Mouse (Mus musculus) intestine, embryonic 15.5 days (tissue): ENCODE measurements around the gene Ykt6. TPM values are rescaled to one million over a fixed set of nuclear protein-coding genes. Genes with fewer than 3 reads are reported as not detected.
"Not testable (repeated sequence)": the region's sequence is repeated elsewhere in the genome, so short reads cannot be mapped to it uniquely, and the experiment has no call there.

ENCODE experiments used
- ATAC-seq: fragments of 200-750 bp; cut with Nextera tagmentation; 2 replicates; pipeline ENCODE4 v1.8.0; 2017; ENCODE audit warnings: moderate TSS enrichment, moderate library complexity
- H3K27ac ChIP-seq: fragments of 300-500 bp; sonication (generic); 2 replicates; pipeline ENCODE4 v1.5.1; 2015; ENCODE audit warnings: mild to moderate bottlenecking, inconsistent platforms
- H3K27me3 ChIP-seq: fragments of 300-500 bp; sonication (generic); replicated peaks from 2 replicates; pipeline ENCODE4 v1.6.1; 2015; ENCODE audit warnings: inconsistent platforms
- H3K36me3 ChIP-seq: fragments of 300-500 bp; sonication (generic); 2 replicates; pipeline ENCODE4 v1.6.1; 2015; ENCODE audit warnings: inconsistent platforms
- H3K4me1 ChIP-seq: fragments of 300-500 bp; sonication (generic); replicated peaks from 2 replicates; pipeline ENCODE4 v1.6.1; 2015; ENCODE audit warnings: inconsistent platforms
- H3K4me2 ChIP-seq: fragments of 300-500 bp; sonication (generic); replicated peaks from 2 replicates; pipeline ENCODE4 v1.6.1; 2015; ENCODE audit warnings: mild to moderate bottlenecking, inconsistent platforms
- H3K4me3 ChIP-seq: fragments of 300-500 bp; sonication (generic); replicated peaks from 2 replicates; pipeline ENCODE4 v1.5.1; 2015; ENCODE audit warnings: inconsistent platforms
- H3K9ac ChIP-seq: fragments of 300-500 bp; sonication (generic); 2 replicates; pipeline ENCODE4 v1.6.1; 2015; ENCODE audit warnings: inconsistent platforms
- H3K9me3 ChIP-seq: fragments of 300-500 bp; sonication (generic); 2 replicates; pipeline ENCODE4 v1.6.1; 2016; ENCODE audit warnings: inconsistent platforms
- WGBS: fragments of 180-500 bp; shearing (Covaris S2); methylation state at CpG from one replicate; pipeline ENCODE4 v1.1.7; 2015; 5-methylcytosine and 5-hydroxymethylcytosine counted together
- polyA plus RNA-seq: library from polyadenylated mRNA; unstranded; fragments of >200 nt; fragmentation: Nextera tagmentation; extraction: Ambion mirVana; gene quantifications from 2 replicates; pipeline ENCODE4 v1.2.1, GENCODE M21; 2015

Gene Ykt6
- polyA plus RNA-seq, 1 experiment from 2014 or later, result 48.7 TPM

DNA sequence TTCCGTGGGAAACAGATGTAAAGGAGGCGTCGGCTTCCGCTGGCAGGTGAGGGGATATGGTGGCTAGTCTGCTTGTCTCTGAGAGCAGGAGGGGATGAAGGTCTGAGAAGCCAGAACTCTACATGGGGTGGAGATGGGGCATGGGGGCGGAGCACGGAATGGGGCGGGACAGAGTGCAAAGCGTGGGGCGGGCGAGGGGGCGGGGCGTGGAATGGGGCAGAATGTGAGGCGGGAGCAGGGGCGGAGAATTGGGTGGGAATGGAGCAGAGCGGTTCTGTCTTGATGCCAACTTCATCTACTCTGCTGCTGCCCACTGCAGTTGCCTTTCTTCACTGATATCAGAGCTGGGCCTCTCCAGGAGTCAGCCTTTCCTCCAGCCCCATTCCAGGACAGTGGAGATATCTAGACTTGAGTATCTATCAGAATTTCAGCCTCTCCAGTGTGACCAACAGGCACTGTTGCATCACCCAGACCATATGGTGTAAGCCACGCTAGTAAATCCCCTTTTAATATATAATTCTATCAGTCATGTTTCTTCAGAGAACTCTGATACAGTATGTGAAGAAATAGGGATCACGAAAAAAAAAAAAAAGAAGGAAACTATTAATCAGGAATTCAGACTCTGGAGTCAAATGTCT, 35.1 kb upstream of the Ykt6 start:
- Histone ChIP-seq H3K4me2 (peak overlapping the region; percentile 28), H3K9ac (no peak overlapping the region), H3K4me1 (no peaks in the 10 kb centered on the region), H3K36me3 (no peaks in the 10 kb centered on the region), H3K27ac (no peak overlapping the region), H3K9me3 (no peaks in the 10 kb centered on the region), H3K4me3 (no peak overlapping the region), H3K27me3 (no peaks in the 10 kb centered on the region)
- 34% methylated on average over 17 of the region's 17 CpGs for WGBS
- ATAC-seq, result peak; percentile 51; the same call in 1 of the 2 replicates

DNA sequence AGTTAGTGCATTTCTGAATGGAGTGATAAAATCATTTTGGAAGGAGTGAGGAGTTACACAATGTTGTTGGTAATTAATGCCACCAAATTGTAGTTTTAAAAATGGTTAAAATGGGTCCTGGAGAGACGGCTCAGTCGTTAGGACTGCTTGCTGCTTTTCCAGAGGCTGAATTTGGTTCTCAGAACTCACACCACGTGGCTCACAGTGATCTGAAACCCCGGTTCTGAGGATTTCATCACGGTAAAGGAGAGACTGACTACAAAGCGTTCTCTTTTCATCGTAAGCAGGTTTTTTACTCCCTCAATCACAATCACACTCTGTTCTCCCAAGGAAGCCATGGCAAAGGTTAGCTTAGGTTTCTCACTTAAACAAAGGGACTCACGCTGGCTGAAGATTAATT, 30.8 kb upstream of the Ykt6 start:
- Histone ChIP-seq H3K9ac (no peak overlapping the region), H3K4me1 (no peaks in the 10 kb centered on the region), H3K4me2 (no peak overlapping the region), H3K36me3 (no peaks in the 10 kb centered on the region), H3K27ac (no peak overlapping the region), H3K27me3 (no peaks in the 10 kb centered on the region), H3K9me3 (no peaks in the 10 kb centered on the region), H3K4me3 (no peak overlapping the region)
- no peak for ATAC-seq
- WGBS, result 66% methylated on average over 8 of the region's 8 CpGs

DNA sequence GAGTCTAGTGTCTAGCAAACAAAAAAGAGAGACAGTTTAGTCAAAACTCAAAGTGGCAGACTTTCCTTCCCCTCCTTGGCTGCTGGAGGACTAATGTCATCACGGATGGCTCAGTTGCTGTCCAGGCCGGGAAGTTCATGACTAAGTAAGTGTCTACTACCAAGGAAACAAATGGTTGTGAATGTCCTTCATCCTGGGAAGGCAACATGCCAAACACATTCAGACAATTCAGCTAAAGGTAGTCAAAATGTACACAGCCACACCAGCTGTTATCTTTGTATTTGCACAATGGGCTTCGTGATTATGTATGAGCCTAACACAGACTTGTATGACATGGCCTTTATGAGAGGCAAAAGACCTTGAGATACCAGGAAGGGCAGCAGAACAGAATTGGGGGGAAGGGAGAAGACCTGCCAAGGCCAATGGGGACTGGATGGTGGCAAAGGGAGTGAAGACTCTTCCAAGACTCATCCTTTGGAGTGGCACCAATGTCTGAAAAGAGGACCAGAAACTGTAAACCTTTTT, 28.7 kb upstream of the Ykt6 start:
- H3K9ac ChIP-seq, result no peak overlapping the region
- no peaks in the 10 kb centered on the region for H3K27me3 ChIP-seq
- no peak overlapping the region for H3K4me3 ChIP-seq
- 76% methylated on average over 3 of the region's 3 CpGs for WGBS
- no peaks in the 10 kb centered on the region for H3K9me3 ChIP-seq
- H3K27ac ChIP-seq, result no peak overlapping the region
- H3K36me3 ChIP-seq, result no peaks in the 10 kb centered on the region
- H3K4me2 ChIP-seq, result no peak overlapping the region
- no peak for ATAC-seq
- H3K4me1 ChIP-seq, result no peaks in the 10 kb centered on the region

DNA sequence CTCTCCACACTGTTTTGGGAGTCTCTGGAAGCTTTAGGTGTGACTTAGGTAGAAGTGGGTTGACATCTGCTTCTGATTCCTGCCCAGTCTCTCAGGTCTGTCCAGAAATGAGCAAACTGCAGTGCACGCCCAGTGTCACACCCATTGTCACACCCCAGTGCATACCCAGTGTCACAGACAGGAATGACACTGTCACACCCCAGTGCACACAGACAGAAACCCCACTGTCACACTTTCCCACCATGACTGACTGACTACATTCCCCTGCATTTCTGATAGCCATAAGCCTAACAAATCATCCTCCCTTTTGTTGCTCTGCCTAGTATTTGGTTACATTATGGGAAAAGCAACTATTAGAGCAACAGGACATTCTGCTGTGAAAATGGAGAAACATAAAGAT, 24.9 kb upstream of the Ykt6 start:
- Histone ChIP-seq H3K27me3 (no peaks in the 10 kb centered on the region), H3K4me3 (no peak overlapping the region), H3K9me3 (no peaks in the 10 kb centered on the region), H3K36me3 (no peaks in the 10 kb centered on the region), H3K27ac (no peak overlapping the region), H3K9ac (no peak overlapping the region), H3K4me2 (no peak overlapping the region), H3K4me1 (no peaks in the 10 kb centered on the region)
- WGBS, result 77% methylated on average over 1 of the region's 1 CpGs
- ATAC-seq, result no peak

DNA sequence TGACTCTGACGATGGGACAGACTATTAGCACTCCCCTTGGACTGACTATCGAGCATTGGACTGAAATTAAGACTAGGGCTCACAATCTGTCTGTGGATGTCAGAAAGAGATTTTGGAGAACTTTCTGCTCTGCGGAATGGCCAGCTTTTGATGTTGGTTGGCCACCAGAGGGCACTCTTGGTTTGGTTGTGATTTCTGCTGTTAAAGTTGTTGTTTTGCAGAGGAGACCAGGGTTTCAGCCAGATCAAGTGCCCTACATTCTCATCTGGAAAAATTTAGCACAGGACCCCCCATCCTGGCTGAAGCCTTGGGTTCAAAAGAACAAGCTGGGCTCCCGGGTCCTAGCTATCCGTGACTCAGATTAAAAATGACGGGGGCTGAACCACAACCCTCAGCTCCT, 23.5 kb upstream of the Ykt6 start:
- ATAC-seq, result not testable (repeated sequence)

DNA sequence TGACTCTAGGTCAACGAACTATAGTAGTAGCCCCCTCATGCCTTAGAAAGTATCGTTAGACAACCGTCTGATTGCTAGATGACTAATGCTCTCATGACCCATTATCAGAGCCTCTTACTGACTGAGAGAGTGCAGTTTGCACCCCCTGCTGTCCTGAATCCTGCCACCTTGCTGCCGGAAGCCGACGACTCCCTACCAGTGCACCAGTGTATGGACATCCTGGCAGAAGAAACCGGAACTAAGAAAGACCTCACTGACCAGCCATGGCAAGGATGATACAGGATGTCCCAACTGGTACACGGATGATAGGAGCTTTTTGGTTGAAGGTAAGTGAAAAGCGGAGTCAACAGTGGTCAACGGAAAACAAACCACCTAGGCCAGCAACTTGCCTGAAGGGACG, 21.0 kb upstream of the Ykt6 start:
- H3K9ac ChIP-seq, H3K4me3 ChIP-seq, H3K4me1 ChIP-seq, H3K27ac ChIP-seq, H3K27me3 ChIP-seq, ATAC-seq, H3K36me3 ChIP-seq, H3K4me2 ChIP-seq, H3K9me3 ChIP-seq: not testable (repeated sequence)
- WGBS, result 93% methylated on average over 11 of the region's 11 CpGs

More for the DNA sequence above, 23.5 kb upstream of the Ykt6 start:
- H3K27ac ChIP-seq, H3K4me1 ChIP-seq, H3K27me3 ChIP-seq, H3K4me3 ChIP-seq, H3K9ac ChIP-seq, H3K9me3 ChIP-seq, H3K36me3 ChIP-seq, H3K4me2 ChIP-seq: not testable (repeated sequence)
- WGBS, result 88% methylated on average over 6 of the region's 6 CpGs

DNA sequence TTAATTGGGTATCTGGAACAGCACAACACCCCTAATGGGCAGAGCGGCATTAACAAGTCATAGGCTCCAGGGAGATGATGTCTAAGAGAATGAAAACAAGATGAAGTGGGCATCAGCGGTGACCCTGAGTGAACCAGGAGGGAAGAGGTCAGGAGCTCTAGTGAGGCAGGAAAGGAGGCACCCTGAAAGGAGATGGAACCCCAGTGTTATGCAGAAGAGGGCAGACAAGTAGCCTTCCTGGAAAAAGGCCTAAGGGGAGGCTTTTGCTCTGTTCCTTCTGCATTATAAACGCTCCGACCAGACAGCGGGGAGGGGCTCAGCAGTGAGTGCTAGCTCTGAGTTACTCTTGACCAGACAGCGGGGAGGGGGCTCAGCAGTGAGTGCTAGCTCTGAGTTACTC, 12.5 kb upstream of the Ykt6 start:
- ATAC-seq, result no peak
- H3K27ac ChIP-seq, result no peak overlapping the region
- H3K4me3 ChIP-seq, result no peak overlapping the region
- no peaks in the 10 kb centered on the region for H3K27me3 ChIP-seq
- H3K4me1 ChIP-seq, result no peaks in the 10 kb centered on the region
- H3K9me3 ChIP-seq, result no peaks in the 10 kb centered on the region
- no peak overlapping the region for H3K9ac ChIP-seq
- no peak overlapping the region for H3K4me2 ChIP-seq
- WGBS, result 67% methylated on average over 6 of the region's 6 CpGs
- no peaks in the 10 kb centered on the region for H3K36me3 ChIP-seq

DNA sequence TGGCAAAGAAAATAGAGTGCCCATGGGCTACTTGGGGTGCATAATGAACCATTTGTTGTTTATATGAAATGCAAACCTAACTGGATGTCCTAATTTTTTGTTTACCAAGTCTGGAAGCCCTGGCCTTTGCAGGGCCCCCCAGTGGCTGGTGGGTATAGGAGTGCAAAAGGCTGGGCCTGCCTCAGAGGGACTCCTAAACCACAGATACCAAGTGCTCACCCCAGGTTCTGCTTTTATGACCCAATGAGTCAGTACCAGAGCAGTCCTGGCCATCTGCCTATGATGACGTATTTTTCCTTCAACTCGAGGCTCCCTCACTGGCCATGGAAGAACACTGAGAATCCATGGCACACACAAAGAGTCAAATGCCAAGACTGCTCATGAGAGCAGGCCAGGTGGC, 10.4 kb upstream of the Ykt6 start:
- Histone ChIP-seq H3K36me3 (no peaks in the 10 kb centered on the region), H3K4me1 (peaks cover 4% of the 10 kb centered on the region), H3K27ac (no peak overlapping the region), H3K9ac (no peak overlapping the region), H3K4me3 (no peak overlapping the region), H3K27me3 (no peaks in the 10 kb centered on the region), H3K9me3 (no peaks in the 10 kb centered on the region), H3K4me2 (no peak overlapping the region)
- ATAC-seq, result no peak
- WGBS, result 80% methylated on average over 2 of the region's 2 CpGs

DNA sequence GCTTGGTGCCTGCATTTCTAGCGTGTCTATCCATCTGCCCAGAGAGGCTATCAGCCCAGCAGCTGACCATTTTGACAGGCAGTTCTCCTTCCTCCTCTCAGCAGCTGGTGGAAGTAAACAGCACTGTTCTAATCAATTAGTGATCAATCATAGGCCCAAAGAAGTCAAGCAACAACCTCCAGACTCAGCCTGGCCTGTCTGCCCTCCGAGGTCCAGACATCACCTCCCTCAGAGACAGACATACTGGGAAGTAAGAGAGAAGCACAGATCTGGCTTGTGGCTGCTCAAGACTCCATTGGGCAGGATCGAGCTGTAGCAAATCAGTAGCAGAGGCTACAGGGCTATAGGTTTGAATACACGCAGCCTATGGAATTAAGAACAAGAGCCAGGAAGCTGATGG, 7.7 kb upstream of the Ykt6 start:
- WGBS, result 37% methylated on average over 4 of the region's 4 CpGs

DNA sequence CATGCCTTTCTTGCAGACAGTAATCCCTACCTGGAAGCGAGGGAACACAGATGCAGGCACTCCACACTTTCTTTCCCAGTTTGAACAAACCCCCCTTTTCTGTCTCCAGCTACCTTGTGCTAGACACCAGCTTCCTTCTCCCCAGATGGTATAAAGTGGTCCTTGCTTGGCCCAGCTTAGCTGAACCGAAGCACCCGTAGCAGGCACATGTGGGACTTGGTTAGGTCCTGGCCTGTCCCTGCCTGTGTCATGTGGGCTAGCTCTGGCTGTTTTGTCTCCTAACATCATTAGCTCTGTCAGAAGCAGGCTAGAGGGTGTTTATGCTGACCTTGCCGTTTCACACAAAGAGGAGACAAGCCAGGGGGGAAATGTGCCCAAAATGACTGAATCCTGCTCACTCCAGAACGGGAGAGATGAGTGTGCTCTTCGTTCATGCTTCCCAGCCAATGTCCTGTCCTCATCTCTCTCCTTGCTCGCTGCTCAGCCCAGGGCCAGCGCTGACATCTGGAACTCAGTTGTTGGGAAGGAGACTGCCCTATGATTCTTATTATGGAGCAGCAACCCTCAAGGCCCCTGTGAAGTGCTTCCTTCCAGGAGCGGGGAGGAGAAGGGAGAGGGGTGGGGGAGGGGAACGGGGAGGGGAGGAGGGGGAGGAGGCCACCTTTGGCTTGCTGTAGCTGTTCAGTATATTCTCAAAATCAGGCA, 6.8 kb upstream of the Ykt6 start:
- Histone ChIP-seq H3K4me3 (no peak overlapping the region), H3K27ac (no peak overlapping the region), H3K36me3 (no peaks in the 10 kb centered on the region), H3K9me3 (no peaks in the 10 kb centered on the region), H3K4me2 (no peak overlapping the region), H3K9ac (no peak overlapping the region), H3K4me1 (peaks cover 4% of the 10 kb centered on the region), H3K27me3 (no peaks in the 10 kb centered on the region)
- 47% methylated on average over 10 of the region's 10 CpGs for WGBS
- no peak for ATAC-seq

More for the DNA sequence above, 7.7 kb upstream of the Ykt6 start:
- H3K27me3 ChIP-seq, result no peaks in the 10 kb centered on the region
- H3K9ac ChIP-seq, result no peak overlapping the region
- ATAC-seq, result no peak
- no peak overlapping the region for H3K27ac ChIP-seq
- peaks cover 4% of the 10 kb centered on the region for H3K4me1 ChIP-seq
- no peak overlapping the region for H3K4me2 ChIP-seq
- no peak overlapping the region for H3K4me3 ChIP-seq
- H3K9me3 ChIP-seq, result no peaks in the 10 kb centered on the region
- no peaks in the 10 kb centered on the region for H3K36me3 ChIP-seq

DNA sequence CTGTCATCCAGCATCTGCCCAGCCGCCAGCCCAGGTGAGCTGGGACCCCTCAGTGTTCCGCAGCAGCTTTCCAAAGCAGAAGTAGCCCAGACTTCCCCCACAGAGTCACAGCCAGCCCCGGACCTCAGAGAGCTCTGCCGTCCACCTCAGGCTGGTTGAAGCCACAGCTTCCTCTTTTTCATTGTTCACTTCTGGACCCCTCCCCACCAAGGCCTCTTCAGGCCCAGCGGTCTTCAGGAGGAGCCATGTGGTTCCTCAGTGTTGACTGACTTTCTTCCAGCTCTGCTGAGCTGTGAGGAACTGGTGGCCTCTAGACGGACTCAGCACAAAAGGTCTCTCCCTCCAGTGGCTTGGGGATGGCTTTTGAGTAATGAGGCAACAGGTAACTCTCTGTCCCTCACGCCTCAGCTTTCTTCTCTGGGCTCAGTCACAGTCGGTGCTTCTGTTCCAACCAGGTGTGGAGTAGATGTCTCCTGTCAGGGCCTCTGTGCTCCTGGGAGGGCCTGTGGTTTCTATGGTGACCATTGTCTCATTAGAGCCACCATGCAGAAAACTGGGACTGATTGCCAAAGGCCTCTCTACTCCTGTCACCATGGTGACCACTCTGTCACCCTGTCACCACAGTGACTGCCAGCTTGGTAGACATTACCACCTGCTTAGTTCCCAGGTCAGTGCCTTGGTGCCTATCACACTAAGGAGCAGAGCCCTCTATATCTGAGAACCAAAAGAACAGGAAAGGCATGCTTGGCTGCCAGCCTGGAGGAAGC, 5.7 kb upstream of the Ykt6 start, which contains the start of gene Gck:
Gck (minus strand) TSS at position 496 of the 767 bp plus-strand sequence.
- Histone ChIP-seq H3K27me3 (no peaks in the 10 kb centered on the region), H3K9me3 (no peaks in the 10 kb centered on the region), H3K9ac (no peak within 1 kb of the TSS), H3K4me1 (peaks cover 4% of the 10 kb centered on the region), H3K4me2 (no peak within 1 kb of the TSS), H3K36me3 (no peaks in the 10 kb centered on the region), H3K4me3 (no peak within 1 kb of the TSS), H3K27ac (no peak within 1 kb of the TSS)
- ATAC-seq, result peak; percentile 57; the same call in 1 of the 2 replicates
- WGBS, result 70% methylated on average over 8 of the region's 8 CpGs

DNA sequence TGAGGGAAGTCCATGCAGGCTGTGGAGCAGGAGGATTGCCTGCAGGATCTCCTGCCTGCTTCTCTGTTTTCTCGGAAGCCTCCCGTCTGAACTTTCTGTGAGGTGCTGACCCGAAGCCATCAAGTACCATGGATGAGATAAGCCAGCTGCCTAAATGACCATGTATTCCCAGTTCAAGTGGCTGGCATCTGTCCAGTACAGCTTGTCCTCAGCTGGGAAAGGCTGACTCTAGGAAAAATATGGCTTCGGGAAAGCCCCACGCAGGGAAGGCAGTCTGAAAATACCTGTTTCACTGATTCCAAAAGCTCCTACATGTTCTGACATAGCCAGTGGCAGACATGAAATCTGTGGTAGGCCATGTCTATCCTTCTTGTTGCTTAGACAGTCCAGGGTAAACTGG, 3.0 kb upstream of the Ykt6 start:
- no peak overlapping the region for H3K27ac ChIP-seq
- H3K9me3 ChIP-seq, result no peaks in the 10 kb centered on the region
- no peak for ATAC-seq
- no peak overlapping the region for H3K9ac ChIP-seq
- H3K36me3 ChIP-seq, result no peaks in the 10 kb centered on the region
- H3K4me1 ChIP-seq, result peaks cover 14% of the 10 kb centered on the region
- H3K27me3 ChIP-seq, result no peaks in the 10 kb centered on the region
- 54% methylated on average over 5 of the region's 5 CpGs for WGBS
- H3K4me2 ChIP-seq, result no peak overlapping the region
- no peak overlapping the region for H3K4me3 ChIP-seq
